Mouse (Mus musculus) testis, adult 2 months (tissue): ENCODE data around the gene Actg1.

Experiments used
- CTCF ChIP-seq: fragments of 200-500 bp; IDR thresholded peaks from 2 replicates; pipeline ENCODE4 v1.5.1; 2012; ENCODE audit warnings: low read depth, mild to moderate bottlenecking, inconsistent platforms, low read length, moderate library complexity; ENCODE audit not compliant: control insufficient read depth, insufficient read depth, insufficient replicate concordance
- POLR2A ChIP-seq: fragments of 200-500 bp; IDR thresholded peaks from 2 replicates; pipeline ENCODE4 v1.6.1; 2012; ENCODE audit warnings: low read depth, mild to moderate bottlenecking, inconsistent platforms, low read length, moderate library complexity; ENCODE audit not compliant: control insufficient read depth

DNA sequence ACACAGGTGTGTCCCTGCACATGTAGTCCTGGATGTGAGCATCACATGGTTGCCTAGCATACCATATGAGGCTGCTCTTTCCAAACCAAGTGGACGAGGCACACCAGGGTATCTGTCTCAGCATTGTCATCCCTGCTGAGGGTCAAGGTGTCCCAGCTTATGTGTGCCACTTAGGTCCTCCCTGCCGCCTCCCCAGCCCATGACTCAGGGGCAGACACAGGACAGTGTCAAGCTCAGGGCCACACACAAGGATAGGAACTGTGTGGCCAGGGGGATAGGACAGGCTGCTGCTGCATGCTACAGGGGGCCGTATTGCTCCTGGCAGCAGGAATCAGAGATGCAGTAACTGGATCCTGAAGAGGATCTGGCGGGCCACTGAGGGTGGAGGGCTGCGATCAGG, 12.4 kb upstream of the Actg1 start:
- no peak for TF ChIP-seq CTCF
- TF ChIP-seq POLR2A: no peak
